Mouse (Mus musculus) heart, postnatal 0 days (tissue): ENCODE data around the gene Gjb5. TPM values are rescaled to one million over a fixed set of nuclear protein-coding genes. Genes with fewer than 3 reads are reported as not detected.

Experiments
- ATAC-seq: fragments of 200-750 bp; cut with Nextera tagmentation; 2 replicates; pipeline ENCODE4 v1.8.0; 2017; ENCODE audit warnings: low read depth, moderate number of reproducible peaks, moderate library complexity; ENCODE audit not compliant: insufficient read depth
- DNase-seq: peaks from one replicate; pipeline ENCODE4 v3.0.0-alpha.2; 2016; ENCODE audit warnings: low spot score
- H3K27ac ChIP-seq: fragments of 300-500 bp; sonication (generic); 2 replicates; pipeline ENCODE4 v1.5.1; 2014; ENCODE audit warnings: low read depth, mild to moderate bottlenecking
- H3K27me3 ChIP-seq: fragments of 300-500 bp; sonication (generic); 2 replicates; pipeline ENCODE4 v1.6.1; 2014; ENCODE audit warnings: low read length, mixed read lengths; ENCODE audit not compliant: control insufficient read depth, insufficient read depth
- H3K36me3 ChIP-seq: fragments of 300-500 bp; sonication (generic); replicated peaks from 2 replicates; pipeline ENCODE4 v1.6.1; 2014; ENCODE audit warnings: low read length, mixed read lengths; ENCODE audit not compliant: control insufficient read depth, insufficient read depth
- H3K4me1 ChIP-seq: fragments of 300-500 bp; sonication (generic); 2 replicates; pipeline ENCODE4 v1.6.1; 2014; ENCODE audit warnings: antibody characterized with exemption; ENCODE audit not compliant: control insufficient read depth, insufficient read depth
- H3K4me2 ChIP-seq: fragments of 300-500 bp; sonication (generic); 2 replicates; pipeline ENCODE4 v1.6.1; 2014; ENCODE audit warnings: low read depth, mild to moderate bottlenecking, low read length, moderate library complexity
- H3K4me3 ChIP-seq: fragments of 300-500 bp; sonication (generic); 2 replicates; pipeline ENCODE4 v1.5.1; 2014; ENCODE audit warnings: low read depth, low read length
- H3K9ac ChIP-seq: fragments of 300-500 bp; sonication (generic); replicated peaks from 2 replicates; pipeline ENCODE4 v1.6.1; 2014; ENCODE audit warnings: low read depth, low read length, mixed read lengths
- H3K9me3 ChIP-seq: fragments of 300-500 bp; sonication (generic); replicated peaks from 2 replicates; pipeline ENCODE4 v1.6.1; 2016; ENCODE audit warnings: low read length; ENCODE audit not compliant: control insufficient read depth
- CTCF ChIP-seq: IDR thresholded peaks from 2 replicates; pipeline ENCODE4 v1.5.1; 2016; ENCODE audit warnings: antibody characterized with exemption, control low read depth, low read depth
- EP300 ChIP-seq: IDR thresholded peaks from 2 replicates; pipeline ENCODE4 v1.6.1; 2016; ENCODE audit warnings: antibody characterized with exemption, low read depth
- WGBS: fragments of 180-500 bp; shearing (Covaris S2); extraction: QIAGEN DNeasy Blood & Tissue Kit; methylation state at CpG from one replicate; pipeline ENCODE4 v1.1.7; 2014; 5-methylcytosine and 5-hydroxymethylcytosine counted together
- polyA plus RNA-seq: library from polyadenylated mRNA; unstranded; fragments of >200 nt; fragmentation: Nextera tagmentation; extraction: Ambion mirVana; gene quantifications from 2 replicates; pipeline ENCODE4 v1.2.1, GENCODE M21; 2015
- total RNA-seq: library from RNA; depleted of rRNA; stranded (reverse); fragments of >200 nt; gene quantifications from 2 replicates; pipeline ENCODE4 v1.2.3, GENCODE M21; 2014; ENCODE audit warnings: low replicate concordance

The Gjb5 gene
- total and polyA plus RNA-seq, 2 experiments from 2014 or later: 0.51 to 2.7 TPM

DNA sequence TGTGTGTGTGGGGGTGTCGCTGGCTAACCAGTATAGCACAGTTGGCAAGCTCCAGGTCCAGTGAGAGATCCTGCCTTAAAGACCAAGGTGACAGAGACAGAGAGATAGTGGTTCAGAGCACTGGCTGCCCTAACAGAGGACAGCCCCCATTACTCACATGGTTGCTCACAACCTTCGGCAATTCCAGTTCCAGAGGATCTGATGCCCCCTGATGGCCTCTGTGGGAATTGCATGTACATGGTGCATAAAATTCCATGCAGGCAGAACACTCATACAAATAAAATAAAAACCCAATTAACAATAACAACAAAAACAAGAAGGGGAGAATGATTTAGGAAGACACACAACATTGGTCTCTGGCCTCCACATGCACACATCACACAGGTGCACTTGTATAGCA is 12.5 kb upstream of the Gjb5 start:
- H3K9ac ChIP-seq: no peak overlapping the region
- no peaks in the 10 kb centered on the region for H3K9me3 ChIP-seq
- ATAC-seq (no peak), DNase-seq (no peak)
- no peak overlapping the region for H3K27ac ChIP-seq
- H3K4me3 ChIP-seq: no peak overlapping the region
- no peak overlapping the region for H3K4me2 ChIP-seq
- 0 out of 2 replicates have a peak, but pooled peaks cover 3% of the 10 kb centered on the region for H3K27me3 ChIP-seq
- no peaks in the 10 kb centered on the region for H3K36me3 ChIP-seq
- TF ChIP-seq EP300 (no peak), CTCF (peak; percentile 21; the same call in 1 of the 2 replicates)
- 0 out of 2 replicates have a peak, but pooled peaks cover 4% of the 10 kb centered on the region for H3K4me1 ChIP-seq
- 46% methylated on average over 2 of the region's 2 CpGs for WGBS

- 0 out of 2 replicates have a peak, but pooled peaks cover 3% of the 10 kb centered on the region for H3K27me3 ChIP-seq
- no peak overlapping the region for H3K27ac ChIP-seq
- no peak overlapping the region for H3K9ac ChIP-seq
- 0 out of 2 replicates have a peak, but pooled peaks cover 2% of the 10 kb centered on the region for H3K4me1 ChIP-seq
- TF ChIP-seq EP300 (no peak), CTCF (peak; percentile 97)
- H3K36me3 ChIP-seq: no peaks in the 10 kb centered on the region
- no peak overlapping the region for H3K4me3 ChIP-seq
- WGBS: 28% methylated on average over 13 of the region's 13 CpGs
- H3K4me2 ChIP-seq: no peak overlapping the region
- DNase-seq (peak; percentile 51), ATAC-seq (0 out of 2 replicates have a peak, but pooled peaks have one; percentile 27)
- H3K9me3 ChIP-seq: no peaks in the 10 kb centered on the region
Observed at GRCm38 (mm10) chr4:127368379-127368973, 10.5 kb upstream of the Gjb5 start.

DNA sequence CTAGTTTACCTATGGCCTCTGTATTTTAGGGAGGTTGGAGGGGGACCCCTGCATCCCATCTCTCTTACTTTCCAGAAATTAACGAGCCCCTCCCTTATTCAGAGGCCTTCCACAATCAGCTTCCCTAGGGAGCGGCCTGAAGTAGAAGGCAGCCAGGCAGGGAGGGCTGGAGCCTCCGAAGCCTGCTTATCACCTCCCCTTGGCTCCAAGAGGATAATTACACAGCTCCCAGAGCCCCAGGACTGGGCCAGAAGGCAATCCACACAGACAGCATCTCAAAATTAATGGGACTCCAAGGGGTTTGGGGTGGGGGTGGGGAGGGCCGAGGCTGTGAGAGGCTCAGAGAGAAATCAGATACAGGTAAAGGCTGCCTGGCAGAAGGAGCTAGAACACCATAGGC is 7.9 kb upstream of the Gjb5 start:
- 12% methylated on average over 4 of the region's 4 CpGs for WGBS
- H3K27ac ChIP-seq: no peak overlapping the region
- TF ChIP-seq CTCF (no peak), EP300 (no peak)
- H3K9me3 ChIP-seq: no peaks in the 10 kb centered on the region
- no peak overlapping the region for H3K9ac ChIP-seq
- no peaks in the 10 kb centered on the region for H3K4me1 ChIP-seq
- H3K36me3 ChIP-seq: no peaks in the 10 kb centered on the region
- no peak for DNase-seq
- no peak for ATAC-seq
- H3K27me3 ChIP-seq: no peaks in the 10 kb centered on the region
- H3K4me2 ChIP-seq: no peak overlapping the region
- H3K4me3 ChIP-seq: no peak overlapping the region

- Histone ChIP-seq H3K4me2 (no peak overlapping the region), H3K36me3 (no peaks in the 10 kb centered on the region), H3K9ac (no peak overlapping the region), H3K4me3 (no peak overlapping the region), H3K27ac (no peak overlapping the region), H3K27me3 (no peaks in the 10 kb centered on the region), H3K9me3 (no peaks in the 10 kb centered on the region), H3K4me1 (no peaks in the 10 kb centered on the region)
- ATAC-seq (peak; percentile 47; the same call in 1 of the 2 replicates), DNase-seq (no peak)
- no peak for TF ChIP-seq EP300
- TF ChIP-seq CTCF: no peak
- 28% methylated on average over 5 of the region's 5 CpGs for WGBS
Observed at GRCm38 (mm10) chr4:127365433-127365832, 7.5 kb upstream of the Gjb5 start.

DNA sequence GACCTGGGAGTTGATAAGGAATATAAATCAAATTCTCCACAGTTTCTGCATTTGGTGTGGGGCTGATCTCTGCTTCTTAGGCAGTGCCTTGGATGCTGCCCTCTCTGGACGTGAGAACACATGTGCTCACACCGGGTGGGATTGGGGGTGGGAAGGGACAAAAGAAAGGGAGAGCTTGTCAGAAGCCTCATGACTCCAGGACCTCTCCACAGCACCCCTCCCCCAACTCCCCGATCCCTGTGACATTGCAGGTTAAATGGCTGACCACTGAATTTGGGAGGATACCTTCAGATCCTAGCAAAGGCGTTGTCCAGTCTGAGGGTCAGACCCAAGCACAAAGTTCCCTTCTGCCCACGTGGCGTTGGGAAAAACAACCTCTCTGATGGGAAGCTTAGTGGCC is 6.5 kb upstream of the Gjb5 start:
- 66% methylated on average over 6 of the region's 6 CpGs for WGBS
- no peak overlapping the region for H3K4me3 ChIP-seq
- DNase-seq (no peak), ATAC-seq (no peak)
- H3K36me3 ChIP-seq: no peaks in the 10 kb centered on the region
- H3K27ac ChIP-seq: no peak overlapping the region
- TF ChIP-seq CTCF: no peak
- no peak for TF ChIP-seq EP300
- H3K27me3 ChIP-seq: peaks cover 6% of the 10 kb centered on the region; the same call in 1 of the 2 replicates
- no peak overlapping the region for H3K4me2 ChIP-seq
- H3K4me1 ChIP-seq: no peaks in the 10 kb centered on the region
- H3K9ac ChIP-seq: no peak overlapping the region
- no peaks in the 10 kb centered on the region for H3K9me3 ChIP-seq

DNA sequence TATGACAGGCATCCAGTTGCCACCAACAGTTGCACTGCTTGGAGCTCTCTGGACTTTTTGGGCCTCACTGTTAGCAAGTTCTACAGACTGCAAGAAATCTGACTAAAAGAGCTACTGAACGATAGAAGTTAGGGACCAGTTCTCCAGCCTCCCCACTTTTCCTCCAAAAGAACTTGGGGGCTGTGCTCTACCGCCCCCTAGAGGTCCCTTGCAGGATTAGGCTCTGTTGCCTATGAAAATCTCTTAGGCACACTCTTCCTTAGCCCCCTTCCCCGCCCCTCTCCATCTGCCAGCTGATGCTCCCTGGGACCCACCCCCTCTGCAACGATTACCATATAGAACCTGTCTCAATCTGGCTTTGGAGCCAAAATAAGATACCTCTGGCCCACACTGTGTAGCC is 5.3 kb upstream of the Gjb5 start:
- no peaks in the 10 kb centered on the region for H3K4me1 ChIP-seq
- H3K27ac ChIP-seq: no peak overlapping the region
- no peaks in the 10 kb centered on the region for H3K9me3 ChIP-seq
- H3K36me3 ChIP-seq: no peaks in the 10 kb centered on the region
- no peak for ATAC-seq
- no peak for DNase-seq
- no peak overlapping the region for H3K4me2 ChIP-seq
- TF ChIP-seq EP300 (no peak), CTCF (peak; percentile 14; the same call in 1 of the 2 replicates)
- WGBS: 58% methylated on average over 4 of the region's 4 CpGs
- peaks cover 7% of the 10 kb centered on the region; the same call in 1 of the 2 replicates for H3K27me3 ChIP-seq
- H3K9ac ChIP-seq: no peak overlapping the region
- no peak overlapping the region for H3K4me3 ChIP-seq
